Mouse (Mus musculus) embryo, embryonic 9.5 days (tissue): ENCODE data around the gene Sh3bp4.
A peak's percentile ranks its signal among the peaks of the same experiment; 100 is the strongest.

ENCODE experiments used
- DNase-seq: peaks from one replicate; pipeline ENCODE4 v3.0.0-alpha.2; 2017; ENCODE audit errors: extremely low spot score

Gene Sh3bp4

GRCm38 (mm10) chr1:89071371-89072142 is 1.3 kb downstream of the Sh3bp4 start:
- DNase-seq: no peak

GRCm38 (mm10) chr1:89072143-89072990 is 2.2 kb downstream of the Sh3bp4 start:
- peak; percentile 37 for DNase-seq

GRCm38 (mm10) chr1:89073291-89073846 is 3.2 kb downstream of the Sh3bp4 start:
- no peak for DNase-seq

GRCm38 (mm10) chr1:89074678-89075077 is 4.5 kb downstream of the Sh3bp4 start:
- DNase-seq: no peak

- DNase-seq: no peak
Measured at GRCm38 (mm10) chr1:89075120-89075519, 4.9 kb downstream of the Sh3bp4 start.

- DNase-seq: no peak
Measured at GRCm38 (mm10) chr1:89076777-89077176, 6.6 kb downstream of the Sh3bp4 start.

- DNase-seq: no peak
Measured at GRCm38 (mm10) chr1:89078240-89078639, 8.0 kb downstream of the Sh3bp4 start.

- no peak for DNase-seq
Measured at GRCm38 (mm10) chr1:89078730-89079129, 8.5 kb downstream of the Sh3bp4 start.

- no peak for DNase-seq
Measured at GRCm38 (mm10) chr1:89079239-89079638, 9.0 kb downstream of the Sh3bp4 start.

GRCm38 (mm10) chr1:89080371-89080770 is 10.2 kb downstream of the Sh3bp4 start:
- no peak for DNase-seq

GRCm38 (mm10) chr1:89080795-89081194 is 10.6 kb downstream of the Sh3bp4 start:
- no peak for DNase-seq

GRCm38 (mm10) chr1:89081371-89081770 is 11.2 kb downstream of the Sh3bp4 start:
- DNase-seq: no peak

GRCm38 (mm10) chr1:89082171-89082882 is 12.1 kb downstream of the Sh3bp4 start:
- DNase-seq: peak; percentile 47

GRCm38 (mm10) chr1:89086575-89087153 is 16.4 kb downstream of the Sh3bp4 start:
- DNase-seq: no peak

GRCm38 (mm10) chr1:89088144-89088543 is 17.9 kb downstream of the Sh3bp4 start:
- no peak for DNase-seq

- DNase-seq: no peak
Measured at GRCm38 (mm10) chr1:89088748-89089288, 18.6 kb downstream of the Sh3bp4 start.

GRCm38 (mm10) chr1:89089821-89090600 is 19.8 kb downstream of the Sh3bp4 start:
- no peak for DNase-seq

GRCm38 (mm10) chr1:89090676-89091075 is 20.5 kb downstream of the Sh3bp4 start:
- DNase-seq: no peak

- no peak for DNase-seq
Measured at GRCm38 (mm10) chr1:89092019-89092418, 21.8 kb downstream of the Sh3bp4 start.

GRCm38 (mm10) chr1:89092442-89092991 is 22.3 kb downstream of the Sh3bp4 start:
- peak; percentile 72 for DNase-seq
